Mouse (Mus musculus): ENCODE measurements around the gene Tfeb.
A peak's percentile ranks its signal among the peaks of the same experiment; 100 is the strongest.

Gene Tfeb

DNA sequence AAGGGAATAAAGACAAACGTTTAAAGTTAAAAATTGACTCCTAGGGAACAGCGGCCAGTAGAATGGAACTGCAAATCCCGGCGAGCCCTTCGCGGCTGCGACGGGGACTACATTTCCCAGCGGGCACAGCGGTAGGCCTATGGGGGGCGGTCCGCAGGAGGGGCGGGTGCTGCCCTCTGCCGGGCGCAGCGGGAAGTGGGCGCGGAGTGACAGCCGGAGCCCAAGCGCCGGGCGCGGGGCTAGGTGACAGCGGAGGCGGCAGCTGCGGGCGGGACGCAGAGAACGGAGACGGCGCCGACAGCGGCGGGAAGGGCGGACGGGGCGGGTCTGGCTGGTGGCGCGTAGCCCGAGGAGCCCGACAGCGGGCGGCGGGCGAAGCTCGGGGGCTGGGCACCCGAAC is at the start of gene Tfeb:
Gene Tfeb, plus strand, starts transcription at position 175 of the 400 bp plus-strand sequence.
- no peak for DNase-seq (ENCODE audit: extremely low read depth, low read depth, low spot score)

DNA sequence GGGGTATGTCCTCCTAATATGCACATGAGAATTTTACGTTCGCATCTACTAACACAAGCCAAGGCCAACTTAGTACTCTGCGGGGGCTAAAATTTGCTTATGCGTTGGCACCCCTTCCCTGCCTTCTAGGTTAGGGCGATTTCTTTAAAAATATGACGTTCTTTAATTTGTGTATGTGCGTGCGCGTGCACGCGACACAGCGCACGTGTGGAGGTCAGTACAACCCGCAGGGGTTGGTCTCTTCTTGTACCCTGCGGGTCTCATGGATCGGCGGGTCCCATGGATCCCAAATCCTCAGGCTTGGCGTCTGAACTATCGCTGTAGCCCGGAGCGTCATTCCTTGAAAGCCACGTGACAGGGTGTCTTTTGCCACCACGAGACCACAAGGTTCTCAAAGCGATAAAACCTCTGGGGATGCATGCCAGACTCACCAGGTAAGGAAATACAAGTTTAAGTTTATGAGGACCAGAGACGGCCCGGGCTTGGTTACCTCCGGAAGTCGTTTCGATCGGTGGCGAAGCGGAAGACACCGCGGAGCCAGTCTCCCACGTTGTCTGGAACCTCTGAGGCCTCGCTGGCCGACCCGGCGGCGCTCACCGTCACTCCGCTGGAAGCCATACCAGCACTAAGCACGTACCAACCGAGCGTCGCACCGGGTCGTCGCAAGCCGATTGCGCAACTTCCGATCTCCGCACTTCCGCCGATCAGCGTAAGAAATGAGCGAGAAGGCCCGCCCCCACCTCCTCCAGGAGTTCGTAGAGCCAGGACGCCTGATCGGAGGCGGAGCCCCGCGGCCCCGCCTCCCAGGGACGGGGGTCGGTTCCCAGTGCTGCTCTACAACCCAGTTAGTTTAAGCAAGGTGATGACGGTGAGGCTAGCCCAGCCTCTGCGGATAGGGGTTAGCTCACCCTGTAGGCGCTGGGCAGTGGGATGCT is 49.2 kb upstream of the Tfeb start:
- peak; percentile 71 for DNase-seq (ENCODE audit: extremely low read depth, low read depth, low spot score)

DNA sequence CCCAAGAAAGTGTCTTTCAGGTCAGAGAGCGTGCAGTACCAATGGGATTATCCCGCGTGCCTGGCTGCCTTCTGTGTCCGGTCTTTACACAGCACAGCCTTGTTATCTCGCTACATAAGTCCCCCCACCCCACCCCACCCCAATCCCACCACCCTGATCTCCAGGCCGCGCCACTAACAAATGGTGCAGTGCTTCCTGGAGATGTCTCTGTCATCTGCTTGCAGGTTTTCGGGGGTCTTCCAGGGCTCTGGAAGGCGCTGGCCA is 48.6 kb upstream of the Tfeb start, which contains the start of gene Tomm6:
Gene Tomm6, minus strand, starts transcription at position 43 of the 264 bp plus-strand sequence.
- no peak for DNase-seq (ENCODE audit: extremely low read depth, low read depth, low spot score)

DNA sequence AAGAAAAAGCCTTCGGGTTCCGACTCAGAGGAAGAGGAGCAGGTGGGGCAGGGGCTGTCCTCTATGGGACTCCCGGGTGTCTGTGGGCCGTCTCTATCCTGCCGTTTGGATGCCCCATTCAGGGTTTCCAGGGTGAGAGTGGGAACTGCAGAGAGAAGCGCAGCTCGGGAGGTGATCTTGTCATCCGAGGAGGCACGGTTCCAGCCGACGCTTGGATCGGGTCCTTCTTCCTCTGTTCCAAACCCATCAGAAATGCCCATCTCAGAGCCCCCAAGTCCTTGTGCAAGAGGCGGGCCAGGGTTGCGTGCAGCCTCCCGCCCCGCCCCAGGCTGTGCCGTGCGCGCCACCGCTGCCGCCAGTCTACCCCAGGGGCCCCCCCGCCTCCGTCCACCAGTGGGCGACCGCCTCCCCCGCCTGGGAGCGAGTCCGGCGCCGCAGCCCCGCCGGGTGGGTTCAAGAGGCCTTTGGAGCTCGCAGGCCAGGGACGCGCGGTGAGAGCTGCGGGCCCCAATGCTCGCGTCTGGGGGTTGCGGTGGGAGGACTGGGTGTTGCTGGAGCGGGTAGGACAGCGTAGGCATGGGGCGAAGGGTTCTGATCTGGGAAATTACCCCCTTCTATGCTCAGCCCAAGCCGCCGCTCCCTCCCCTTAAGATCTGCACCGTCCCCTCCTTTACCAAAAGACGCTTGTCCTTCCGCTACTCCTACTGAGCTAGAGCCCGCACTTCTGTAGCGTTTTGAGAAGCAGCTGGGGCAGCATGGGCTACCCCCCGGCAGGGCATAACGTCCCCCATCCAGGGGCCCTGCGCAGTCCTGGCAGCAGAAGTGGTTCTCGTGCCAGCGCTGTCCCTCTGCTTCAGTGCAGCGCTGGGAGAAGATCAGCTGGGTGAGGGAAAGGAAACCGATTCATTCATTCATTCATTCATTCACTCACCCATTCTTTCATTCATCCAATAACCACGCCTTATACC is 47.9 kb upstream of the Tfeb start, which contains the start of gene Frs3:
Gene Frs3, plus strand, starts transcription at position 423 of the 968 bp plus-strand sequence.
- no peak for DNase-seq (ENCODE audit: extremely low read depth, low read depth, low spot score)

- no peak for DNase-seq (ENCODE audit: extremely low read depth, low read depth, low spot score)
These were observed 46.9 kb upstream of the Tfeb start for GRCm38 (mm10) chr17:47689894-47690293.

GRCm38 (mm10) chr17:47691650-47692049 is 45.2 kb upstream of the Tfeb start:
- DNase-seq (ENCODE audit: extremely low read depth, low read depth, low spot score), result no peak

DNA sequence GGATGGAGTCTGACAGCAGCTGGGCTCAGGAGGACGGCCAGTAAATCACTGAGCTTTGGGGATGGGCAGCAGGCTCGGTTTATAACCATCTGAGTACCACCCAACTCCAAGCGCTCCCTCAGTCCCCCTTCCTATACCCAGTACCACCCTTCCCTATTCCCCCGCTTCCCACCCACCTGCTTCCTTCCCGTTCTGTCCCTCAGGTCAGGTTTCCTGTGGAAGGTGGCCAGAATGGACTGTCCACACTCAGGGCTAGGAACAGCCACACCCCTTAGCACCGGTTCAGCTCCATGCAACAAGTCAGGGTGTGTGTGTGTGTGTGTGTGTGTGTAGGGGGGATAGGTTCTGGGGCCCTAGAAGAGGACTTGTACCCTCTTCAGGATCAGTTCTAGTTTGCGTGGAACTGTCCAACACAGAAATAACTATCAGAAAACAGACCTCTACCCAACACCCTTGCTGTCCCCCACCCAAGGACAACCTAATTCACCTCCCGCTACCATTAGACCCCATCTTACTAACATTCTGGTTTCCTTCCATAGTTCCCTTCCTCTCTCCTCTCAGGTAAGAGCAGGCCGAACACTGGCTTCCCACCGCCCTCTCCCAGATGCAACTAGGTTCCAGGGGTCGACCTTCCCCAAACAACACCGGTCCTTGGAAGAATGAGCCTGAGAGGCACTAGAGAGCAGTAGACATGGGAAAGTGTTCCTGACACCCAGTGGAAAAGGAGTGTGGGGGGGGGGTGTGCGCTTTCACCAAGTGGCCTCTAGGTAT is 43.0 kb upstream of the Tfeb start:
- DNase-seq (ENCODE audit: extremely low read depth, low read depth, low spot score), result no peak

DNA sequence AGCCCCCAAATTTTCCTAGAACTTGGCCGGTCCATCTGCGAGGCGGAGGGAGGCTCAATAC is 42.6 kb upstream of the Tfeb start, which contains the start of gene Gm21981:
Gene Gm21981, minus strand, starts transcription at position 14 of the 61 bp plus-strand sequence.
- DNase-seq (ENCODE audit: extremely low read depth, low read depth, low spot score), result no peak

DNA sequence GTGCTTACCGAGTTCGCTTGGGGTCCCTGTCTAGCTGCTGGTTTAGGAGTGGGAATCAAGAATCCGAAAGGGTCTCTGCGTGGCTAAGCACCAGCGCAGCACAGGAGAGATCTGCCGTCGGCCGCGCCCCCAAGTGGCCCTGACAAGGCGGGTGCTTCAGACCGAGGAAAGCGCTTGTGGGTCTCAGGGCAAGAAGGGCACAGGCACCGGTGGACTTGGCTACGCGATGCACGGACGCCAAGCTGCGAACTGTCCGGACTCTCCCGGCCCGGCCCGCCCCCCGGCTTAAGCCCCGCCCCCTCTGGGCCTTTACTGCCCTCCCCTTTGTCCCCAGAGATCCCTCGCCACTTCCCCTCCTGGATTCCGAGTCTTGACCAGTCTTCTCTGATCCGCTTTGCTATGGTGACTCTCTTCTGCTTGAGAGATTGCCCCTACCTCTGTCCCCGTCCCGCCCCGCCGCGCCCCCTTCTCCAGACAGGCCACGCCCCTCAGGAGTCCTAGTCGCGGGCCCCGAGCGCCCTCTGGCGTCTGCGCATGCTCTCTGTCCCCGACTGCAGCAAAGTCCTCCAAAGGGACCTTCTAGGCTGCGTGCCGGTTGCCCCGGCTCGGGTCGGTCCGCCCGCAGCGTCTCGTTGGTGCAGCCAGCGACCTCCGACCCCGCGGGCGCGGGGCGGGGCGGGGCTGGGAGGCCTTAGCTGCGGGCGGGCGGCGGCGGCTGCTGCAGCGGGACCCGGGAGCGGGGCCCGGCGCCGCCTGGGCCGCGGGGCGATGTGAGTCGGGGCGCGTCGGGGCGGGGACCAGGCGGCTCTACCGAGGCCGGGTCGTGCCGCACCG is 42.1 kb upstream of the Tfeb start, which contains the start of gene Prickle4:
Gene Prickle4, minus strand, starts transcription at position 234 of the 834 bp plus-strand sequence.
- DNase-seq (ENCODE audit: extremely low read depth, low read depth, low spot score), result no peak

DNA sequence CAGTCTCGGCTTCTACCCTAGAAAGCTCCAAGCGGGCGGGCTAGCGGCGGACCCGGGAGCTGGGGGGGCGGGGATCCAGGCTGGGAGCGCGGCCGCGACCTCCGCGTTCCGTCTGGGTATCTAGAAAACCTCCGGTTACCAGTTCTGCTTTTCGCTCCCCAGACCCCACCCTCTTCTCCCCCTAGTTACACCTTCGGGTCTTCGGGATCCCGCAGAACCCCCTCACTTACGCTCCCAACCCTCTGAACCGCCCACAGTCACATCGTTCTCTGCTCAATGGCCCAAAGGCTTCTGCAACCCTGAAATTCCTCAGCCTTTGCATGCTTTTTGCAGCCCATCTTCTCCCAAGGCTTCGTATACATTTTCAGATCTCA is 41.5 kb upstream of the Tfeb start:
- no peak for DNase-seq (ENCODE audit: extremely low read depth, low read depth, low spot score)

DNA sequence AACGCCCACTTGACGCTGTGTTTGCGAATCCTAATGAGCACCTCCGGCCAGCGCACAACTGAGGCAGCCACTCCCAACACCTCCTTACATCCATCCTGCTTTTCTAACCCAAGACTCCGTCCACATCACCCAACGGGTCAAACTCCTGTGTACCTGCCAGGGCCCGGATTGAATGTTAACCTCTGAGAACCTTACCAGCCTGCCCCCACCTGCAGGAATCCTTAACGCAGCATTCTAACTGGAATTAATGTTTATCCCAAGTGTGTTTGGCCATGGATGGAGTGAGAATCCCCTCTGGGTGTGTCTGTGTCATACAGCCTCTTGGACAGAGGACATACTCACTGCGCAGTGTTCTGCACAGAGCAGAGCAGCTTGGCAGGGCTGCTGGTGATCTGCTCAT is 38.7 kb upstream of the Tfeb start:
- DNase-seq (ENCODE audit: extremely low read depth, low read depth, low spot score), result no peak

- DNase-seq (ENCODE audit: extremely low read depth, low read depth, low spot score), result no peak
These were observed 37.8 kb upstream of the Tfeb start for GRCm38 (mm10) chr17:47699055-47699454.

DNA sequence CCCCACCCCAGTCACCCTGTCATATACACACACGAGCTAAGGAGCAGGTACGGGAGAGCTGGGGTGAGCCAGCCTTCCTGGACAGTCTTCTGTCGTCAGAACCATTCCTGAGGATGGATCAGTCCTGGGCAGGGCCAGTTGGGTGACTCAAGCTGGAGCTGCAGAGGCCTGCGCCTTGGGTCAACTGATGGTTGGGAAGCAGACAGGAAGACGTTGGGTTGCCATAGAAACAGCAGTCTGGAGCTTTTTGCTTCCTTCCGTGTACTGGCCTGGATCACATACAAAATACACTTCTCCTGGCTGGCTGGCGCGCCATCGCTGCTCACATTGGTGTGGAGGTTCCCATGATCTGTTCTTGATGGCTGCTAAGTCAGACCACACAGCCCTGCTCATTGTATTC is 35.0 kb upstream of the Tfeb start:
- no peak for DNase-seq (ENCODE audit: extremely low read depth, low read depth, low spot score)

DNA sequence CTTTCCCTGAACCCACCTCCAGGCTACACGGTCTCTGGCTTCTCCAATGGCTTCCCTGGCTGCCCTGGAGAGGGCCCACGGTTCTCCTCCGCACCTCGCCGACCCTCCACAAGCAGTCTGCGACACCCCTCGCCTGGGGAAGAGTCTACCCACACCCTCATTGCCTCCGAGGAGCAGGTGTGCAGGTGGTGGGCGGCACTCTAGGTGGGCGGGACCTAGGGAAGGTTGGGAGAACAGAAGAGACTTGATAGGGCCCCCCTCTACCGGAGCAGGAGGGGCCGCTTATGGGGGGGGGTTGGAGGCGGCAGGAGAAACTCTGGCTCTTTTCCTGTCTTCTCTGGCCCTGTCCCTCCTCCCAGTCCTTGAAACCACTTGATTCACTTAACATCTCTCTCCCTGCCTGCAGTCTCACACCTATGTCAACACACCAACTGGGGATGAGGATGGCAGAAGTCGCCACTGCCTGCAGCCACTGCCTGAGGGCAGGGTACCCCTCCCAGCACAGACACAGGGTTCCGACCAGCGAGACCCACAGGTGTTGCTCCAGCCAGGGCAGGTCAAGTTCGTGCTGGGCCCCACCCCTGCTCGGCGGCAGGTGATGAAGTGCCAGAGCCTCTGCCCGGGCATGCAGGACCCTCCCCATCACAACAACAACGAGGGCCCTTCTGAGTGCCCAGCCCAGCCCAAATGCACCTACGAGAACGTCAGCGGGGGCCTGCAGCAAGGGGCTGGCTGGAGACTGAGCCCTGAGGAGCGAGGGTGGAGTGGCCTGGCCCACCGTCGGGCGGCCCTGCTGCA is 34.1 kb upstream of the Tfeb start:
- DNase-seq (ENCODE audit: extremely low read depth, low read depth, low spot score), result no peak

GRCm38 (mm10) chr17:47703556-47703955 is 33.3 kb upstream of the Tfeb start:
- no peak for DNase-seq (ENCODE audit: extremely low read depth, low read depth, low spot score)

DNA sequence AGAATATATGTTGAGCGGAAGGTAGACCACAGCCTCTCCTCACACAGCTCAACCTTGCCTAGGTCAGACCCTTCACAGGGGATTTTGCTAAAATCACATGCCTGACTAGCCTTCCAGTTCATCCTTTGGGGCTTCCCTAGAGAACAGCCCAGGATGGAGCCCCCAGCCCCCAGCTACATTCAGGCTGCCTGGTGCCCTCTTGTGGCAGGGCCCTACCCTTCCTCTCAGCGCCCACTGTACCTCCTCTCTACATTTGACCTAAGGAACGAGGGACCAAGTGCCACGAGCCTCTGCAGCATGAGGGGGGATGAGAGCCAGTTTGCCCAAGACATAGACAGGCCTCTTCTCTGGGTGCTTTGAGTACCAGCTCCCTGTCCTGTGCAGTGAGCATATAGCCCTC is 32.1 kb upstream of the Tfeb start:
- no peak for DNase-seq (ENCODE audit: extremely low read depth, low read depth, low spot score)

DNA sequence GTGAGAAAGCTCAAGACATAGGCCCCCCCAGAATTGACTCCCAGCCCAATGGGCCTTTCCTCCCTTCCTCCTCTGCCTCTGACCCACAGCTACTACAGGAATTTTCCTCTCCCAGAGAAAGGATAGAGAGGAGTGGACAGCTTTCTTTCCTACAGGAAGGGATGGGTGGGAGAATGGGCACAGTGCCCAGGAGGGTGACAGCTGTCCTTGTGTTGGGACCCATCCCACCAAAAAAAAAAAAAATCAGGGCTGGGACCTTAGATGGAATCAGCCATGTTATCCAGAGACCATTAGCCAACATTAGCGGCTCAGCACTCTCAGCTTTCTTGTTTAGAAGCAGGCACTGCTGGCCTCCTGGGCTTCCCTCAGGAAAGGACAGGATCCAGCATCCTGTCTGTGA is 30.6 kb upstream of the Tfeb start:
- no peak for DNase-seq (ENCODE audit: extremely low read depth, low read depth, low spot score)

GRCm38 (mm10) chr17:47707961-47708360 is 28.9 kb upstream of the Tfeb start:
- peak; percentile 45 for DNase-seq (ENCODE audit: extremely low read depth, low read depth, low spot score)

DNA sequence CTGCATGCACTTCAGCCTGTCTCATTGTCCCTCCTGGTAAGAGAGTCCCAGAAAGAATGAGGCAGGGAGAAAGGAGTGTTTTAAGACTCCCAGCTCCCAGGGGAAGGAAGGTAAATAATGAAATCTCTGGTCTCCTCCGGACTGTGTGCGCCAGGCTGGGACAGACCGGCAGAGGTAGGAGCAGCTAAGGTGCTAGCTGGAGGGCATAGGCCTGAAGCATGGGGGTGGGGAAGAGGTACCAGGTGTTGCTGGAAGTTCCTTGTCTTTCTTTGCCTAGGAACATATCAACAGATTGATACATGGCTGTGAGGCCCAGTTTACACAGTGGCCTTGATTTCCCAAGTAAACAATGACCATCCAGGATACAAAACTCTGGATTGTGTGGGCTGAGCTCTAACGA is 27.9 kb upstream of the Tfeb start:
- DNase-seq (ENCODE audit: extremely low read depth, low read depth, low spot score), result no peak

DNA sequence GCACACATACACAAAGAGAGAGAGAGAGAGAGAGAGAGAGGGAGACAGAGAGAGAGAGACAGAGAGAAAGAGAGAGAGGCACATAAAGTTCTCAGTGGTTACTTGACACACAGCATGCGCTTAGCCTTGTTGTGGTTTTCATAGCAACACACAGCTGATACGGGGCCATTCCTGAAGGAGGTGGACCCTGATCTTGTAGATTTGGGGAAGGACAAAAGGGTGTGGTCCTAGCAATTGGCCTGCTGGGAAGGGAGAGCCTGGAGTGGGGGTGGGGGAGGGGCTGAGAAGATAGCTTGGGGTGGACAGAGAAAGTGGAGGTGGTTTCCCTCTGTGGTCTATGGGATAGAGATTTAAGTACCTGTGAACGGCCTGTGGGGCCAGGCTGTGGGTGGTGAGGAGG is 26.8 kb upstream of the Tfeb start:
- no peak for DNase-seq (ENCODE audit: extremely low read depth, low read depth, low spot score)

Data from fat pad, adult 2 months (tissue).